Mouse (Mus musculus) layer of hippocampus, adult 2 months (tissue): ENCODE data around the gene Foxe1. TPM values are rescaled to one million over a fixed set of nuclear protein-coding genes. Genes with fewer than 3 reads are reported as not detected.

Source experiments
- DNase-seq, 2 experiments: peaks; one replicate each; pipeline ENCODE4 v3.0.0; 2022; ENCODE audit warnings: low spot score in 2 of 2
- H3K27ac ChIP-seq: fragments of 200-600 bp; 2 replicates; pipeline ENCODE4 v1.8.1; 2022
- H3K4me3 ChIP-seq: fragments of 200-600 bp; 2 replicates; pipeline ENCODE4 v1.8.1; 2022; ENCODE audit warnings: mild to moderate bottlenecking
- CTCF ChIP-seq: fragments of 200-600 bp; conservative IDR thresholded peaks from 2 replicates; pipeline ENCODE4 v1.8.1; 2022; ENCODE audit warnings: antibody characterized with exemption, mild to moderate bottlenecking, moderate library complexity
- long read RNA-seq, 2 experiments: library from polyadenylated mRNA; stranded (forward); transcript quantifications; one replicate each; pipeline ENCODE4 v2.0.0; 2021; ENCODE audit warnings: borderline mapping rate in 2 of 2
- total RNA-seq, 2 experiments: library from RNA; stranded (reverse); gene quantifications; 2 replicates each; pipeline ENCODE4 v1.2.3; 2021

Gene Foxe1
- not detected for total RNA-seq
- long read RNA-seq, experiment 1, result 0 reads
- long read RNA-seq, experiment 2, result 0 reads

DNA sequence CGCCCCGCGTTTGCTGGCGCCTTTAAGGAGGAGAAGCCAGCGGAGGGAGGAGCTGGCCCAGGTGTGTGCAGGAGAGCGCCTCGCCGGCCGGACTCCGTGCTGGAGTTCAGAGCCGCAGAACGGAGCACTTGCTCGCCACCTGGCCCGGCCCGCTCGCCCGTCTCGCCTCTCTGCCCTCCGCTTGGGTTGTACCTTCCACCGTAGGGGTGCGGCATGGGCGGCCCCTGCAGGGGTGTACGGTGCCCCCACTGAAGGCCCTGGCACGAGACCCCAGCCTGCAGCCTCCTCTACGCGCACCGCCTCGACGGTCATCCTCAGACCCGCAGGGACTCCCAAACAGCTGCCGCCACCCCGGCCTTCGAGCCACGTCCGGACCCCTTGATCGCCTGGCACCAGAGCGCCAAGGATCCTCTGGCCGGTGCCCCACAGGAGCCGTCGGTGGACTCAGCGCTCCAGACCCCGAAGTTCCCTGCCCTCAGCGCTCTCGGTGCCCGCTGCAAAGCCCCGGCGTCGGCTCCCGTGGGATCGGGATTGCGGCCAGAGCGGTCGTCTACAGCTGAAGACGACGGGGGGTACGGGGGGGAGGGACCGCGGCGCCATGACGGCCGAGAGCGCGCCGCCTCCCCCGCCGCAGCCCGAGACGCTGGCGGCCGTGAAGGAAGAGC is at the start of gene Foxe1:
Gene Foxe1 (plus strand): TSS at position 14 of the 665 bp plus-strand sequence.
- no peak within 1 kb of the TSS for H3K27ac ChIP-seq
- no peak for TF ChIP-seq CTCF
- peak within 1 kb of the TSS; percentile 24; the same call in 1 of the 2 replicates for H3K4me3 ChIP-seq
- DNase-seq, result no peak

DNA sequence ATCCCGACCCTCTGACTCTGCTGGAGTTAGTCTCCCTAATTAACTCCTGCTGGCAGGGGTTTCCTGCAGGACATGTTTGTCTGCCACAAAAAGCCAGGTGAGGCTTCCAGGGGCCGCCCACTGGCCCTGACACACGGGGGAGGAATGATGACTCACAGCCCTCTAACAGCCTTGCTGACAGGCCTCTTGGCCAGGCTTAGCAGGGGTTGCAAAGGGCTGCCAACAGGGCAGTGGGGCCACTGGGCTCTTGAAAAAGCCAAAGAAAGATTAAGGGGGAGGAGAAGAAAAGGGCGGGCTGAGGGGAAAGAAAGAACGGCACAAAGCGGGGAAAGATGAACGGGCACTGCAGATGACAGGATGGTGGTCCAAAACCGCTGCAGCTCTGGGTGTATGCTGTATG is 39.3 kb upstream of the Foxe1 start:
- peak overlapping the region; percentile 84 for H3K4me3 ChIP-seq
- TF ChIP-seq CTCF, result no peak
- peak overlapping the region; percentile 98 for H3K27ac ChIP-seq
- no peak for DNase-seq

GRCm38 (mm10) chr4:46304757-46305384 is 38.5 kb upstream of the Foxe1 start:
- Histone ChIP-seq H3K27ac (peak overlapping the region; percentile 98), H3K4me3 (peak overlapping the region; percentile 84)
- DNase-seq, result peak; percentile 82 to 87
- peak; percentile 43 for TF ChIP-seq CTCF

DNA sequence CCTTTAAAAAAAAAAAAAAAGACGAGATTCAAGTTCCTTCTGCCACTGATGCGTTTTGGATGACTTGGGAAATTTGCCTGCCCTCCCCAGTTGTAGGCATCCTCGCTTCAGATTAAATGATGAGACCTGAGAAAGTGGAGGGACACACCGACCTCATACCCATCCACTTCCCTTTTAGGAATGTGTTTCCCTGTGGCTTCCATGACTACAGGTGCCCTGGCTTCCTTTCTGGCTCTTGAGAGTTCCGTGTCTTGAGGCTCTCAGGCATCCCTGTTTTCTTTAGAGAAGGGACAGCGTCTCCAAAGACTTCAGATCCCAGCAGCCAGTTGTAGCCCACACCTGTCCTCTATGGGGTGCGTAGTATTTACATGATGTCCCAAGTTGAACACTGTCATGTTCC is 38.0 kb upstream of the Foxe1 start:
- no peak for TF ChIP-seq CTCF
- Histone ChIP-seq H3K4me3 (peak overlapping the region; percentile 84), H3K27ac (peak overlapping the region; percentile 98)
- DNase-seq, result no peak

GRCm38 (mm10) chr4:46307341-46307740 is 36.1 kb upstream of the Foxe1 start:
- no peak overlapping the region for H3K27ac ChIP-seq
- H3K4me3 ChIP-seq, result no peak overlapping the region
- DNase-seq, result peak; percentile 32 to 49
- no peak for TF ChIP-seq CTCF

GRCm38 (mm10) chr4:46307869-46308268 is 35.5 kb upstream of the Foxe1 start:
- no peak for DNase-seq
- Histone ChIP-seq H3K27ac (no peak overlapping the region), H3K4me3 (no peak overlapping the region)
- no peak for TF ChIP-seq CTCF

GRCm38 (mm10) chr4:46311631-46312030 is 31.8 kb upstream of the Foxe1 start:
- Histone ChIP-seq H3K27ac (no peak overlapping the region), H3K4me3 (no peak overlapping the region)
- TF ChIP-seq CTCF, result no peak
- no peak for DNase-seq

DNA sequence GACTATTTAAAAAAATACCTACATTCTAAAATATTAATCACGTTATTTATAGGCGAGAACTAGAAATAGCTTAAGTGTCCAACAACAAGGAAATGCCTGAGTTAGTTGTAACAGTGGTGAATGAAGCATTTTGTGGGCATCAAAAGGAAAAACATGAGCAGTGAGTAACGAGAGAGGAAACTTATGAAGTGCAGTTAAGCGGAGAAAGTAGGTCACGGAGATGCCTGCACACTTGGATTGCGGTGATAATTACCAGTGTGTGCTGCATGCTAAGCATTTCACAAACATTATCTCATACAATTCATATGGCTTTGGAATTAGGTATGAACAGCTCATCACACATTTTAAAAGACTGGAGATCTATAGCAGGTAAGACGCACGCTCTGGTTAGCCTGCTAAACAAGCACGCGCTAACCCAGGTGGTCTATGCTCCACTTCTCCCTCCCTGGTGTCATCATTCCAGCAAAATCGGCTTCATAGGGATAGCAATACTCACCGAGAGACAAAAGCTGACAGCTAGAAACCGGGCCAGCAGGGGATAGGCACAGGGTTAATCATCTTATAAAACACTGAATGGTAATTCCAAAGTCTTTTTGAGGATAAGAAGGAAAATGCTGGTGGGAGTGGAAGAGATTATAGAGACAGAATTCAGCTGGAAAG is 21.5 kb upstream of the Foxe1 start:
- DNase-seq, result no peak
- H3K4me3 ChIP-seq, result no peak overlapping the region
- no peak for TF ChIP-seq CTCF
- H3K27ac ChIP-seq, result no peak overlapping the region

DNA sequence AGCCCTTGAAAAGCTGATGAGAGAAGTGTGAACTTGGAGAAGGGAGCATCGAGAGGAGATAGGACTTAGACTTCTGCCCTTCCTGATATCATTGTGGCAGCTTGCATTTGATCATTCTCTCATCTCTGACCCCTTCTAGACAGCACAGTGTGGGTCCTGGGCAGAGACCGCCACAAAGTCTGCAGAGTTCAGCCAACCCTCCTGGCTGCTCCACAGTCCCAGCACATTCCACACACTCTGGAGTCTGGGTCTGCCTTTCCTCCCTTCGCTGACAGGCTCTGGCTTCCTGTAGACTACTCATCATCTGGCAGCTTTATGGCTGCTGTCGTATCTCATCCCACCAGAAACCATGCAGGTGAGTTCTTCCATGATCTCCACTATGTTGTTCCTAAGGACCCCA is 20.7 kb upstream of the Foxe1 start:
- DNase-seq, result no peak
- no peak for TF ChIP-seq CTCF
- H3K27ac ChIP-seq, result no peak overlapping the region
- no peak overlapping the region for H3K4me3 ChIP-seq

DNA sequence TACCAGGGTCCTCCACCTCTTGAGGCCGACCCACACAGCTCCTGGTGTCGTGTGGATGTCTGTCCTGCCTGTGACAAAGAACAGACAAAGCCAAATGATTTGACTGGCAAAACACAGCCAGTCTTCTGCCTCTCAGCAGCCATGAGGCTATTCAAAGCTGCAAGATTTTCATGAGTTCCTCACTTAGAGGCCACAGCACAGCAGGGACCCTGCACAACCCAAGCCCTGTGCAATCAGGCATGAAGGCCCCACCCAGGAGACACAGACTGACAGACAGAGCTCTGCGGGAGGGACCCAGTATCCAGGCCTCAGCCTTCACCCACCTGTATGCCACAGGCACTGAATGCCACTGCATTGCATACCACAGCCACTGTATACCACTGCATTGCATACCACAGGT is 14.5 kb upstream of the Foxe1 start:
- Histone ChIP-seq H3K4me3 (no peak overlapping the region), H3K27ac (no peak overlapping the region)
- no peak for TF ChIP-seq CTCF
- no peak for DNase-seq

- H3K27ac ChIP-seq, result no peak overlapping the region
- DNase-seq, result no peak
- H3K4me3 ChIP-seq, result no peak overlapping the region
- TF ChIP-seq CTCF, result peak; percentile 31
Observed at GRCm38 (mm10) chr4:46335846-46336245, 7.6 kb upstream of the Foxe1 start.

- Histone ChIP-seq H3K27ac (no peak overlapping the region), H3K4me3 (no peak overlapping the region)
- no peak for TF ChIP-seq CTCF
- no peak for DNase-seq
Observed at GRCm38 (mm10) chr4:46337990-46338389, 5.4 kb upstream of the Foxe1 start.

DNA sequence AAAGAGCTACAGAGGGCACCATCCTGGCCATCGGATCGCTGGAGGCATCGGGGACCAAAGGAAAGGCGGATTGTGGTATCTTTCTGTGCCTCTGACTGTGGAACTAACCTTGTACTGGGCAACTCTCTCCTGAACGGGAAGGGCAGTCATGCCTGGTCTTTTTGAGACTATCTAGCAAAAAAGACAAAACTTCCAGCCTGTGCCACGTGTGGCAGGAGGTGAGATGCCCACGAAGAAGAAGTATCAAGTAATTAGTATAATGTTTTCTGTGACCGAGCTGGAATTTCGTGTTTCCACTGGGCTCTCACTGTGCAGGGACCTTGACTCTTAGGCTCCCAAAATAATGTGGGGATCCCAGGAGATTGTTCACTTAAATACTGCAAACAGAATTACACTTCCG is 4.4 kb upstream of the Foxe1 start:
- Histone ChIP-seq H3K27ac (no peak overlapping the region), H3K4me3 (no peak overlapping the region)
- no peak for DNase-seq
- TF ChIP-seq CTCF, result no peak

DNA sequence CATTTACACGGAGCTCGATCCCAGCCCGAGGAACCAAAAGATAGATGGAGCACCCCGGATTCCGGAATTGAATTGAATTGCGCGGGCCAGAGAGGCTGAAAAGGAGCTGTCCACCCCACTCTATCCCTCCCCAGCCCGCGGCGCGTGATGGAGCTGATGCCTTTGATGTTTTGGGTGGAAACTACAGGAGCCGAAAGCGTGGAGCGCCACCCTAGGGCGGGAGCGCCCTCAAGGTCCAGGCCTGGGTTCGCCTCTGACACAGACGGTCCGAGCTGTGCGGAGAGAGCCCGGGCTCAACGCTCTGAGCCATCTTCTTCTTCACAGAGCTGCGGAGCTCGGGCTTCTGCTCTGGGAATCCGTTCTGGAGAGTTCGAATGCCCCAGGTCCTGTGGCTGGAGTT is 3.8 kb upstream of the Foxe1 start:
- Histone ChIP-seq H3K4me3 (no peak overlapping the region), H3K27ac (no peak overlapping the region)
- DNase-seq, result no peak
- no peak for TF ChIP-seq CTCF
